Mouse (Mus musculus) testis, adult 2 months (tissue): Measurements from ENCODE around the gene Pigc.

ENCODE experiments used
- CTCF ChIP-seq: fragments of 200-500 bp; IDR thresholded peaks from 2 replicates; pipeline ENCODE4 v1.5.1; 2012; ENCODE audit warnings: low read depth, mild to moderate bottlenecking, inconsistent platforms, low read length, moderate library complexity; ENCODE audit not compliant: control insufficient read depth, insufficient read depth, insufficient replicate concordance
- POLR2A ChIP-seq: fragments of 200-500 bp; IDR thresholded peaks from 2 replicates; pipeline ENCODE4 v1.6.1; 2012; ENCODE audit warnings: low read depth, mild to moderate bottlenecking, inconsistent platforms, low read length, moderate library complexity; ENCODE audit not compliant: control insufficient read depth

GRCm38 (mm10) chr1:162006109-162006508 lies 37.1 kb downstream of the Pigc start:
- no peak for TF ChIP-seq POLR2A
- TF ChIP-seq CTCF = no peak
